Comparison of ENCODE assay signal across 8 mouse cellular contexts in genomic region chr8:73354201-73354881, GRCm38 (mm10). TPM values are rescaled to one million over a fixed set of nuclear protein-coding genes. Genes with fewer than 3 reads are reported as not detected.
DNase-seq lines count a peak whose midpoint lies in the region; ATAC-seq and TF ChIP-seq lines count a peak whose summit lies in the region.

No protein-coding gene starts in this region.

- TF ChIP-seq EP300 in liver, embryonic 14.5 days (IDR thresholded peaks at IDR 0.05; ENCODE audit: low read depth), result no peak

- H3K4me3 ChIP-seq in forebrain, embryonic 11.5 days (ENCODE audit: low read depth, low read length), result peak overlapping the region; percentile 84
- peak overlapping the region; percentile 82 for H3K4me3 ChIP-seq in heart, embryonic 15.5 days
- H3K4me3 ChIP-seq in liver, embryonic 14.5 days (ENCODE audit: insufficient read depth in 1 of 2, low read depth in 2 of 2, low read length in 2 of 2), result peak overlapping the region; percentile 62 to 65
- peak overlapping the region; percentile 90 for H3K4me3 ChIP-seq in neural tube, embryonic 11.5 days (ENCODE audit: low read depth, low read length)

- no peaks in the 10 kb centered on the region for H3K27me3 ChIP-seq in forebrain, embryonic 11.5 days (ENCODE audit: control insufficient read depth, insufficient read depth, low read length)
- no peaks in the 10 kb centered on the region for H3K27me3 ChIP-seq in heart, embryonic 15.5 days
- H3K27me3 ChIP-seq in liver, embryonic 14.5 days (ENCODE audit: control insufficient read depth, insufficient read depth, low read length), result peaks cover 29% of the 10 kb centered on the region
- H3K27me3 ChIP-seq in neural tube, embryonic 11.5 days (ENCODE audit: control insufficient read depth, insufficient read depth, low read length), result no peaks in the 10 kb centered on the region

- 1% methylated on average over 25 of the region's 25 CpGs for WGBS in forebrain, embryonic 11.5 days
- under 1% methylated on average over 25 of the region's 25 CpGs for WGBS in heart, embryonic 15.5 days
- WGBS in liver, embryonic 14.5 days (ENCODE audit: insufficient replicate concordance), result under 1% methylated on average over 25 of the region's 25 CpGs
- 0% methylated on average over 25 of the region's 25 CpGs for WGBS in neural tube, embryonic 11.5 days

- peak overlapping the region; percentile 79 for H3K4me2 ChIP-seq in forebrain, embryonic 11.5 days (ENCODE audit: low read depth, low read length, severe bottlenecking)
- peak overlapping the region; percentile 84 for H3K4me2 ChIP-seq in heart, embryonic 15.5 days
- peak overlapping the region; percentile 73 for H3K4me2 ChIP-seq in liver, embryonic 14.5 days (ENCODE audit: low read depth)
- peak overlapping the region; percentile 78 for H3K4me2 ChIP-seq in neural tube, embryonic 11.5 days (ENCODE audit: low read depth)

- peak overlapping the region; percentile 62 for H3K9ac ChIP-seq in forebrain, embryonic 11.5 days (ENCODE audit: low read length)
- peak overlapping the region; percentile 53 for H3K9ac ChIP-seq in heart, embryonic 15.5 days
- 0 out of 2 replicates have a peak overlapping the region, but pooled peaks have one; percentile 3 for H3K9ac ChIP-seq in liver, embryonic 14.5 days (replicated peaks)
- peak overlapping the region; percentile 57 for H3K9ac ChIP-seq in neural tube, embryonic 11.5 days (ENCODE audit: low read length)

- peaks cover 9% of the 10 kb centered on the region; the same call in 1 of the 2 replicates for H3K4me1 ChIP-seq in forebrain, embryonic 11.5 days (replicated peaks; ENCODE audit: control insufficient read depth, insufficient read depth, low read length)
- H3K4me1 ChIP-seq in heart, embryonic 15.5 days (replicated peaks), result peaks cover 26% of the 10 kb centered on the region
- H3K4me1 ChIP-seq in liver, embryonic 14.5 days (replicated peaks; ENCODE audit: control insufficient read depth in 2 of 2, insufficient read depth in 2 of 2, low read length in 1 of 2), result peaks cover 0 to 4% of the 10 kb centered on the region in 2 experiments; a peak in 2 of 4 replicates
- peaks cover 15% of the 10 kb centered on the region for H3K4me1 ChIP-seq in neural tube, embryonic 11.5 days (ENCODE audit: control insufficient read depth, insufficient read depth, low read length)

- H3K27ac ChIP-seq in forebrain, embryonic 11.5 days (ENCODE audit: low read depth, low read length), result peak overlapping the region; percentile 64; the same call in 1 of the 2 replicates
- H3K27ac ChIP-seq in heart, embryonic 15.5 days, result peak overlapping the region; percentile 72
- no peak overlapping the region for H3K27ac ChIP-seq in liver, embryonic 14.5 days
- peak overlapping the region; percentile 39 for H3K27ac ChIP-seq in neural tube, embryonic 11.5 days (ENCODE audit: low read depth, low read length)

- peak; percentile 43 for ATAC-seq in forebrain, embryonic 11.5 days (replicated peaks; ENCODE audit: low FRiP score)
- no peak for ATAC-seq in heart, embryonic 15.5 days (replicated peaks; ENCODE audit: insufficient number of reproducible peaks, insufficient read depth, low FRiP score, low read depth)
- no peak for ATAC-seq in liver, embryonic 14.5 days (ENCODE audit: insufficient read depth)
- peak; percentile 20 for ATAC-seq in neural tube, embryonic 11.5 days (ENCODE audit: insufficient read depth, low FRiP score, low TSS enrichment)

- no peaks in the 10 kb centered on the region for H3K36me3 ChIP-seq in forebrain, embryonic 11.5 days (ENCODE audit: control insufficient read depth, insufficient read depth, low read length)
- no peaks in the 10 kb centered on the region for H3K36me3 ChIP-seq in heart, embryonic 15.5 days
- no peaks in the 10 kb centered on the region for H3K36me3 ChIP-seq in liver, embryonic 14.5 days (replicated peaks; ENCODE audit: control insufficient read depth, insufficient read depth, low read depth)
- H3K36me3 ChIP-seq in neural tube, embryonic 11.5 days (ENCODE audit: control insufficient read depth, insufficient read depth, low read length), result no peaks in the 10 kb centered on the region

- DNase-seq in 3134 (ENCODE audit: extremely low read depth, insufficient read length, low spot score), result peak; percentile 60
- peak; percentile 97 for DNase-seq in brain, adult 2 months (ENCODE audit: low read depth, low spot score)
- DNase-seq in forebrain, embryonic 11.5 days (ENCODE audit: low spot score), result peak; percentile 81
- peak; percentile 59 for DNase-seq in kidney, postnatal 14 days
- DNase-seq in liver, embryonic 14.5 days (ENCODE audit: low read depth in 3 of 3, low spot score in 3 of 3), result no peak
- peak; percentile 78 for DNase-seq in neural tube, embryonic 11.5 days (ENCODE audit: low spot score)
- DNase-seq in thymus, adult 18-20 months, result peak; percentile 11 to 16

- no peak for TF ChIP-seq CTCF in liver, embryonic 14.5 days (IDR thresholded peaks at IDR 0.05; ENCODE audit: low read depth)

- H3K9me3 ChIP-seq in forebrain, embryonic 11.5 days (ENCODE audit: control insufficient read depth, low read length), result no peaks in the 10 kb centered on the region
- H3K9me3 ChIP-seq in heart, embryonic 15.5 days (replicated peaks), result no peaks in the 10 kb centered on the region
- no peaks in the 10 kb centered on the region for H3K9me3 ChIP-seq in liver, embryonic 14.5 days (ENCODE audit: control insufficient read depth, low read length)
- no peaks in the 10 kb centered on the region for H3K9me3 ChIP-seq in neural tube, embryonic 11.5 days (ENCODE audit: control insufficient read depth, low read length)

RNA-seq across cellular contexts. Expression of gene Large1, which starts 1.0 kb away (rescaled TPM):
- polyA plus RNA-seq in forebrain, embryonic 11.5 days (2014; fragmentation: Nextera tagmentation; extraction: Ambion mirVana), result 9.4 and 9.8 TPM in 2 replicates
- polyA plus RNA-seq in heart, embryonic 15.5 days (2015; fragmentation: Nextera tagmentation; extraction: Ambion mirVana), result 6.4 and 6.6 TPM in 2 replicates
- polyA plus RNA-seq in liver, embryonic 14.5 days (2012; rRNA removed), result 1.1 TPM in 2 replicates
- 0.56 and 0.97 TPM in 2 replicates for polyA plus RNA-seq in liver, embryonic 14.5 days (2014; fragmentation: Nextera tagmentation; extraction: Ambion mirVana)
- polyA plus RNA-seq in neural tube, embryonic 11.5 days (2014; fragmentation: Nextera tagmentation; extraction: Ambion mirVana), result 10.0 and 11.0 TPM in 2 replicates

Comparison
In these comparisons a context has a peak if more than half of its experiments do, and no peak if none do; other contexts are left out.
1. DNase-seq: peak in 3134 (single experiment), brain, adult 2 months (single experiment), forebrain, embryonic 11.5 days (single experiment), kidney, postnatal 14 days (single experiment), neural tube, embryonic 11.5 days (single experiment) and thymus, adult 18-20 months (2 of 2); none in liver, embryonic 14.5 days (0 of 3).
2. ATAC-seq: peak in forebrain, embryonic 11.5 days (single experiment) and neural tube, embryonic 11.5 days (single experiment); none in heart, embryonic 15.5 days (single experiment) and liver, embryonic 14.5 days (single experiment).
3. H3K9ac ChIP-seq: peak in every context shown above with its lines; median percentile 62 in forebrain, embryonic 11.5 days; 57 in neural tube, embryonic 11.5 days; 53 in heart, embryonic 15.5 days; 3 in liver, embryonic 14.5 days.
4. Peak in every context shown above with its lines, with median percentiles within 50 percentile points of each other: H3K4me2 ChIP-seq and H3K4me3 ChIP-seq.